Mouse (Mus musculus): ENCODE measurements at regions not wholly inside any gene's neighbourhood (a gene's known extent, or its start where the extent isn't known, plus 50 kb on each side); places are given as distances from the start of the nearest gene placed in this dataset.

GRCm38 (mm10) chr13:99679934-99680333 lies 163.6 kb upstream of the Map1b start:
- no peak for TF ChIP-seq POLR2A (IDR thresholded peaks at IDR 0.05; ENCODE audit: insufficient read depth, low read depth, low read length)
- no peak for TF ChIP-seq CTCF (IDR thresholded peaks at IDR 0.05; ENCODE audit: insufficient read depth, low read depth, low read length)

All from olfactory bulb, adult 2 months (tissue).